Comparison of ENCODE assay signal across 12 mouse cellular contexts in genomic region chr14:60754656-60755055, GRCm38 (mm10).
"Had no signal": no experiment of that assay in that cellular context is flagged by ENCODE, and none has a peak within 500 bp of the region (broad histone marks: within the 10 kb centered on the region; RNA-seq: fewer than 3 reads in every experiment).

No protein-coding gene starts in this region.

- DNase-seq: layer of hippocampus, adult 9-11 months; liver, embryonic 13.5 days; lung, adult 2 months; lung, postnatal 14 days; lung, postnatal 4 days; midbrain, embryonic 14.5 days; right cerebral cortex, adult 18-20 months; right cerebral cortex, postnatal 14 days; right cerebral cortex, postnatal 4 days; thymus, adult 2 months; thymus, postnatal 14 days; thymus, postnatal 4 days had no signal
